ENCODE assay signal across 9 mouse cellular contexts in the genomic region with DNA sequence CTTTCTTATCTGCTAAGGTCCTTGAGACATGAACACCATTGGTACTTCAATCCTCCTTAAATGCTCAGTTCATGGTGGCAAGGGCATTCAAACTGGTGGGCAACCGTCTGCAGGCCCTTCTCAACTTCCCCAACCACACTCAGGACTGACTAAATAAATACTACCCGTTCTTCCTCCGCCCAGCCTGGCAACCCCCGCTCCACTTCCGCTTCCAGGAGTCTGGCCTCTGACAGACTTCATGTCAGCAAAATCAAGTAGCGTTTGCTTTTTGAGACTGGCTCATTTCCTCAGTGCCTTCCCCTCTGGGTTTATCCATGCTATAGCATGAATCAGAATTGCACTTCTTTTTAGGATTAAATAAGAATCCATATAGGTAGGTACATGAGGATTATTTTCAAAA.
DNase-seq lines count a peak whose midpoint lies in the region; ATAC-seq lines count a peak whose summit lies in the region.
"Had no signal": no experiment of that assay in that cellular context is flagged by ENCODE, and none has a peak within 500 bp of the region (broad histone marks: within the 10 kb centered on the region; RNA-seq: fewer than 3 reads in every experiment).

No protein-coding gene starts in this region.

- intact Hi-C loops in gastrocnemius, postnatal 14 days (cut with DNase I; ENCODE audit: low total_unique reads), result no loop called here

- peak; percentile 29 for DNase-seq in gastrocnemius, postnatal 14 days
- no peak for DNase-seq in gastrocnemius, postnatal 25 days
- peak; percentile 36 for DNase-seq in liver
- DNase-seq in embryonic facial prominence, embryonic 10.5 days (ENCODE audit: low spot score), result peak; percentile 22
- no peak for DNase-seq in Muller cell, postnatal 12 days (ENCODE audit: inconsistent ontology term)
- no peak for DNase-seq in frontal cortex, postnatal 36 days (ENCODE audit: low spot score in 2 of 2)

- no peaks in the 10 kb centered on the region for H3K27me3 ChIP-seq in liver, embryonic 12.5 days (replicated peaks)
- no peaks in the 10 kb centered on the region for H3K27me3 ChIP-seq in embryonic facial prominence, embryonic 10.5 days (replicated peaks; ENCODE audit: low read depth, poor library complexity, severe bottlenecking)
- H3K27me3 ChIP-seq: megakaryocyte, embryonic 14.5 days had no signal

- H3K4me1 ChIP-seq in liver, embryonic 12.5 days, result 0 out of 2 replicates have a peak, but pooled peaks cover 4% of the 10 kb centered on the region
- peaks cover 3% of the 10 kb centered on the region for H3K4me1 ChIP-seq in embryonic facial prominence, embryonic 10.5 days

- H3K9ac ChIP-seq in liver, embryonic 12.5 days, result no peak overlapping the region

- H3K27ac ChIP-seq in liver, embryonic 12.5 days, result no peak overlapping the region
- H3K27ac ChIP-seq in embryonic facial prominence, embryonic 10.5 days (replicated peaks), result no peak overlapping the region

- H3K36me3 ChIP-seq in liver, embryonic 12.5 days, result no peaks in the 10 kb centered on the region
- no peaks in the 10 kb centered on the region for H3K36me3 ChIP-seq in embryonic facial prominence, embryonic 10.5 days (replicated peaks)

- WGBS in liver, embryonic 12.5 days (ENCODE audit: insufficient replicate concordance), result 19% methylated on average over 6 of the region's 6 CpGs
- WGBS in embryonic facial prominence, embryonic 10.5 days, result 53% methylated on average over 6 of the region's 6 CpGs

- H3K4me3 ChIP-seq in liver, embryonic 12.5 days, result no peak overlapping the region
- no peak overlapping the region for H3K4me3 ChIP-seq in embryonic facial prominence, embryonic 10.5 days
- H3K4me3 ChIP-seq: megakaryocyte, embryonic 14.5 days had no signal

- ATAC-seq in liver, embryonic 12.5 days, result no peak
- peak; percentile 95 for ATAC-seq in megakaryocyte, adult 5-6 weeks (ENCODE audit: poor library complexity, severe bottlenecking)

- no peaks in the 10 kb centered on the region for H3K9me3 ChIP-seq in liver, embryonic 12.5 days (replicated peaks)
- H3K9me3 ChIP-seq in embryonic facial prominence, embryonic 10.5 days, result no peaks in the 10 kb centered on the region
- H3K9me3 ChIP-seq: megakaryocyte, embryonic 14.5 days had no signal

- no peak overlapping the region for H3K4me2 ChIP-seq in liver, embryonic 12.5 days

Comparison
In these comparisons a context has a peak if more than half of its experiments do, and no peak if none do; other contexts are left out.
1. DNase-seq: peak in gastrocnemius, postnatal 14 days (single experiment), liver (single experiment) and embryonic facial prominence, embryonic 10.5 days (single experiment); none in gastrocnemius, postnatal 25 days (single experiment), Muller cell, postnatal 12 days (single experiment) and frontal cortex, postnatal 36 days (0 of 2).